Mouse (Mus musculus): Measurements from ENCODE around the gene Nefh.
A peak's percentile ranks its signal among the peaks of the same experiment; 100 is the strongest.

Nefh gene

DNA sequence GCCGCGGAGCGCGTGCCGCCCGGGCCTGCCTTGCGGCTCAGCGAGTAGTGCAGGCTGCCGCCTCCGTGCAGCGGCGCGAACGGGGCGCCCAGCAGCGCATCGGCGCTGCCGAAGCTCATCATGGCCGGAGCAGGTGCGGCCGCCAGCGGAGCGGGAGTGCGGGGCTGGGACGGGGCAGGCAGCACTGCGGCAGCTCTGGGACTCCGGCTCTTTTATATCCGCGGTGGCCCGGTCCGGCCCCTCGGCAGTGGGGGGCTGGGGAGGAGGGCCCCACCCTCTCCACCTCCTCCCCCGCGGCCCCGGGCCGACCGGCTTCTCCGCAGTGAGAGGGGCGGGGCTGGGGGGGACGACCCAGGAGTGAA, at the start of gene Nefh:
TSS of gene Nefh (minus strand) at position 252 of the 362 bp plus-strand sequence.
- DNase-seq (ENCODE audit: low read depth, low spot score): peak; percentile 22

DNA sequence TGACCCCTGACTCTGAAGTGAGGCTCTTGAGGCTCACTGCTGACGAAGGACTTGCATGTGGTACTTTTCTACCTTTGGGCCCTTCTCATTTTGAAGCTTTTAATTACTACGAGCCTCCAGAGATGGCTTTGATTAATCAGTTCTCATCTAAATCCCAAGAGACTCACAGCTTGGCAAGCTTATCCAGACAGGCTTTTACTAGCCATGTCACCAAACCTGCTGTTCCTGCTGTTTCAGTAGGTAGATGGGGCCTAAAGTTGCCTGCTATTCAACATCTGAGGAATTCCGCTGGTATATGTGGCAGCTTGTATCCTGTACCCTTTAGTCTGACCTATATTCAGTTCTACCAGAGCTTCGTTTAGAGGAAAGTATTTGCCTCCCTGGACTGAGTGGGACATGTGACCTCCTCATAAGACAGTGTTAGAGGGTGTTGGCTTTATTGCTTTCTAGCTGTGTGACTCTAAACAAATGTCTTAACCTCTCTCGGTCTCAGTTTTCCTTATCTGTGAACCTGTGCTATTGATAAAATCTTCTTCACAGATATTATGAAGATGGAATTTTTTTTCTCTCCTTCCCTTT, 48.8 kb upstream of the Nefh start:
- DNase-seq (ENCODE audit: low read depth, low spot score): no peak

DNA sequence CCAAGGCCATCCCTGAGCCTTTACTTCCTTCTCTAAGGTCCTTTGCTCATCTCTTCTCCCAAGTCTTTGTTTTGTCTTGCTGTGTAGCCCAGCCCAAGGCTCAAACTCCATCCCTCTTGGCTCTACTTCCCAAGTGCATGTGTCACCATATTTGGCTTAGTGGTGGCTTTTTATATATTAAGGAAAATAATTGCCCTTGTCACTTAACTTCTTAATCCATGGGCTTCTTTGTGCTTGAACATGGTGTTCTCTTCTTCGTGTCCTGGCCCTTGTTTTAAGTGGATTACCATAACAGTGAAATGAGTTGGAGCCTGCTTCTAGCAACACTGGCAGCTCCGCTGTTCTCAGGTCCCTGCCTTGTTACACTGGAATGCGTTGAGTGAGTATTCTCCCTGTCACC, 47.8 kb upstream of the Nefh start:
- no peak for DNase-seq (ENCODE audit: low read depth, low spot score)

DNA sequence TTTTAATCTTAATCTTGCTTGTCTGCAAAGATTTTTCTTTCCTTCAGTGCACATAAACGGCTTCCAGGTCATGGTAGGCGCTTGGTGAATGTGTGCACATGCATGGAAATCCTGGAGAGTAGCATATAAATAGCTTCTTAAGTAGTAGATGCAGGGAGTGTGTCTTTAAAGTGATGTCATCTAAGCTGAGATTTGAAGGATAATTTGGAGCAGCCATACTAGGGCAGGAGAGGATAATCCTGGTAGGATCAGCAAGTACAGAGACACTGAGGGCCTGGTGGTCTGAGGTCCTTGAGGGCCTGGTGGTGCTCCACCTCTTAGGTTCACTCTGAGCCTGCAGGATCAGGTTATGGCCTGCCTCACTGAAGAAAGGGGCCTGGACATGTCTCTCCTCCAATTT, 44.6 kb upstream of the Nefh start:
- no peak for DNase-seq (ENCODE audit: low read depth, low spot score)

DNA sequence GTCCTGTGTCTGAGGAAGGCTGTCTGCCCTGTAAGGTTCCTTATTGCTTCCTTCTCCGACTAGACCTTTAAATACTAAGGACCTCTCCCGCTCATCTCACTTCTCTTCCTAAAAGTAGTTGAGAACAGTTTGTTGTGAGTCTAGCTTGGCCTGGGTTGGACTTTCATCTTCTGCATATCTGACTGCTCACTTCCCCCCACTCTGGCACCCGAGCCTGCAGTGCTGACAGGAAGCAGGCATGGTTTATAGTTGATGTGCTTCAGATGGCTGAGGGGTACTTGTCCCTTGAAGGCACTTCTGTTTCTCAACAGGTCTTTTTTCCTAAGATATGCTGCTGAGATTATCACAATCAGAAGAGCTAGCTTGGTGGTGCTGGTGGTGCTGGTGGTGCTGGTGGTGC, 41.3 kb upstream of the Nefh start:
- DNase-seq (ENCODE audit: low read depth, low spot score): no peak

DNA sequence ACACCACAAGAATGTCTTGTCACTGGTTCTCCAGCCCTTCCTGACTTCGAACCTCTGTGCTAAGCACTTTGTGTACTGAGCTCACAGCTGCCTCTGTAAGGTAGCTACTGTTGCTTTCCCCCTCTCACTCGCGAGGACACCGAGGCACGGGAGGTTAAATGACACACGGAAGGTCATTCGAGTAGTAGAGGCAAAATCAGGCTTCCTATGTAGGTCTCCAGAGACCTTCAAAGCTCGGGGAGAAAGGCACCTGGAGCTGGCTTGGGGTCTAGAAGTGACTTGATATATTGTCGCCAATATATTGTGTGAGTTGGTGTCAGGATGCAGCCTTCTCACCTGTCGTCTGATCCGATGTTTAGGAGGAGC, 39.6 kb upstream of the Nefh start:
- no peak for DNase-seq (ENCODE audit: low read depth, low spot score)

DNA sequence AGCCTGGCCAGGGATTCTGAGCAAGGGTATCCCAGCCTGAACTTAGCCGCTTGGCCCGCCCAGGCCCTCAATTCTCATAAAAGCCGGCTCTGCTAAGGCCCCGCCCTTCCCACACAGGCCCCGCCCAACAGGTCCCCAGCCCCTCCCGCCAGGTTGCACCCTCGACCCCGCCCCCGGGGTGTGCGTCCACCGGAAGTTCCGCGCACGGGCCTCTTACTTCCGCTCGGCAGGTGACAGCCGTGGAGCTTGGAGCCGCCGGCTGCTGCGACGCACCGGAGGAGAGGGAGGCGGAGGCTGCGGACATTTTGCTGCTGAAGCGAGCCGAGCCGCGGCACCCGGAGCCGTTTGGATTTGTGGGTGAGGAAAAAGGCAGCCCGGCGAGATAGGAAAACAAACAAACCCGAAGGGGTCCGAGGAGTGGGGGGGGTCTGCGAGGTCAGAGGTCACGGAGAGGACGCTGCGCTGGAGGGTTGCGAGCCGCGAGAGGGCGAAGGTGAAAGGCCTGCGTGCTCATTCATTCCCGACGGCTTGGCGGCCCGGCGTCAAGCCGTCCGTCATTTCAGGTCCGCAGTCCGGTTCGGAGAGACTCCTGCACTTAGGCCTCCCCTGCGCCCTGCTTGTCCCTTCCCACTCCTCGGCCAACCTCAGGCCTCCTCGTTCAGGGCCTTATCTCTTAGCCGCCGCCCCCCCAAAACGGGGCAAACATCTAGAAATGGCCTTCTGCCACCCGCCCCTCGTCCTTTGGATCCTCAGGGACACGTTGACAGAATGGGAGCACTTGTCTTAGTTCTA, 39.0 kb upstream of the Nefh start, which contains the start of gene Ap1b1:
TSS of gene Ap1b1 (plus strand) at position 130 of the 792 bp plus-strand sequence.
- DNase-seq (ENCODE audit: low read depth, low spot score): peak; percentile 91

DNA sequence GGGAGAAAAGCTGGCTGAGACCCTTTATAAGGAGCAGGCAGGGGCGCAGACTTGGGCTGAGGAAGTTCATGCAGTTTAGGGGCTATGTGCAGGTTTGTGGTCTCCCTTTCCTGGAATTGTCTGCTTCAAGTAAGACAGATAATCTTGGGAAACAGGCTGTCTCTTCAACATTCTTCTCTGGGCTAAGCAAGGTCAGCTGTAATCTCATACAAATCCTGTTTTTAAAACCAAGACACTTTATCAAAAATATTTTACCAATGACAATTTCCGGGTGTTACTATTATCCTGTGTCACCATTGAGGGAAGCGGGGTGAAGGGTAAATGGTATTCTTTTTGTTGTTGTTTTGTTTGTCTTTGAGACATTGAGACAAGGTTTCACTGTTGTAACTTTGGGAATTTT, 36.9 kb upstream of the Nefh start:
- no peak for DNase-seq (ENCODE audit: low read depth, low spot score)

DNA sequence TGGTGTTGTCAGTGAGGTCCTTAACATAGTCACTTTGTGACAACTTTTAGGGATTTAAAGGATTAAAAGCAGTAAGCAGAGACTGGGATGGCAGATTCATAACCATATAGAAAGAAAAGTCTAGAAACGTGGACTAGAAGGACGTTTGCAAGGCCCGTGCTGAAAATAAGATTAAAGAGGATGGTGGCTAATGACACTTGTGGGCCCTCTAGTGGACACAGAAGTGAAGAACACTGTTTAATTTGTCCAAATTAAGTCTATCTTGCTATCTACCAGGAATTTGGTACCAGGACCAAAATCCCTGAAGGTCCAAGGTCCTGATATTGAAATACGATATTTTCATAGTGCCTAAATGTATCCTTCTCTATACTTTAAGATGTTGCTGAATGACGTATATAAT, 36.4 kb upstream of the Nefh start:
- DNase-seq (ENCODE audit: low read depth, low spot score): peak; percentile 52

DNA sequence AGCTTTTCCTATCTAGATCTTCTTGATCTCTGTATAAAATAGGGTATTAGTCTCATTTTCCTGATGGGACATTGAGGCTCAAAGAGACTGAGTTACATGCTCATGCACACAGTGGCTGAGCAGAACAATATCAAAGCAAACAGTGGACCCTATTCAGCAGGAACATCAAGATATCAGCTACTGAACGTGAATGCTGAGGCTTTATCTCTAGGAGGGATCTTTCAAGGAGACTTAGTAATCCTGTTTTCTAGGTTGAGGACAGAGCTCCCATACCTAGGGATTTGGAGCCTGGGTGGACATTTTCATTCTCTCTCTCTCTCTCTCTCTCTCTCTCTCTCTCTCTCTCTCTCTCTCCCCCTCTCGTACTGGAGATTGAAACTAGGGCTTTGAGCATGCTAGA, 35.7 kb upstream of the Nefh start:
- no peak for DNase-seq (ENCODE audit: low read depth, low spot score)

DNA sequence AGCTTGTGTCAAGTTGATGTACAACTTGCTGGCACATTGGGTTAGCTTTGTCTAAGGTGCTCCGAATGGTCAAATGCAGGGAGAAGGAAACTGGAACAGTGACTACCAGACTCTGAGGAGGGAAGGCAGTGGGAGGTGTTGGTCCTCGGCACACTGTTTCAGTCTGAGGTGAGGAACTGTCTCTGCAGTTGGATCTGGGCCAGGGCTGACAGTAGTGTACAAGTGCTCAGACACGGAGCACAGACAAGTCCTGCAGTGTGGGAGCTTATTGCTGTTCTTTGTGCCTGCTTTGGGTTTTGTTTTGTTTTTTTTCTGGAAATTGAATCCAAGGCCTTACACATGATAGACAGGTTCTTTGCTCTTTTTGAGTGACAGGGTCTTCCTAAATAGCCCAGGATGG, 35.1 kb upstream of the Nefh start:
- no peak for DNase-seq (ENCODE audit: low read depth, low spot score)

DNA sequence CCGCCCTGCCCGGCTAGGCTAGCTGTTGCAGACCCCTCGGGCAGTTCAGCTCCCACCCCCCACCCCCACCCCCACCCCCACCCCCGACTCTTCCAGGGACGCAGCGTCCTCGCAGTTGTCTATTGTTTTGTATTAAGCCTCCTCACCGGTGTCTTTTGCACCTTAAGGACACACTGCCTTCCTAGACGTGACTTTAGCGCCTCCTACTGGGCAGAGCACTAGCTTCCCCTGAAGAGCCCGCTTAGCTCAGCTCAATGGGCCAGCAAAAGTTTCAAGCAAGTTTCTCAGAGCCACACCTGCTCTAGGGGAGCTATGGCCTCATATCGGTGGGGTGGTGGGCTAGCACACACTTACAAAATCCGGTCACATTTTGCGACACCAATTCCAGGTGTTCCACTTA, 27.8 kb upstream of the Nefh start:
- DNase-seq (ENCODE audit: low read depth, low spot score): peak; percentile 83

DNA sequence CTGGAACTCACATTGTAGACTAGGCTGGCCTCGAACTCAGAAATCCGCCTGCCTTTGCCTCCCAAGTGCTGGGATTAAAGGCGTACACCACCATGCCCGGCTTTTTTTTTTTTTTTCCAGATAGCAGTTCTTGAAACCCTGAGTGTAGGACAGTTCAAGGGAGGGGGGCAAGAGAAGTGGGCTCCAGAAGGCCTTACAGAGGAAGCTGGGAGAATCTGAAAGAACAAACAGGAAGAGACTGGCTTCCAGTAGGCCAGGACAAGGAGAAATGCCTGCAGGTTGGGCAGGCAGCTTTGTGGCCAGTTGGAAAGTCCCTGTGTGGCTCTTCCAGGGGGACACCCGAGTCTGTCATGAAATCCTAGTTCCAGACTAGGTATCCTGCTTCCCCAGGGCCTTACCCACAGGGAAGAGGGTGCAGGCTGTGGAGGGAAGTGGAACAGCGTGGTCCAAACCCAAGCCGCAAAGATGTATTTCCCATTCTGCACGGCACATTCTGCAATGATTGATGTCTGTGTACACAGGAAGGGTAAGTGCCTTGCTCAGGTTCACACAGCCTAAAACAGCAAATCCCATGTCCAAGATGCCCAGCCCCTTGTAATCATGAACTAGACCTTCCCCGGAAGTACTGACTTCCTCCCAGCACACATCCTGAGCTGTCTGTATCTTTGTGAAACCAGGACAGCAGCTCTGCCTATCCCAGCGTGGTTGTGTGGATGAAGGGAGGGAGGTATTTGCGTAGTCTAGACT, 26.7 kb upstream of the Nefh start:
- no peak for DNase-seq (ENCODE audit: low read depth, low spot score)

DNA sequence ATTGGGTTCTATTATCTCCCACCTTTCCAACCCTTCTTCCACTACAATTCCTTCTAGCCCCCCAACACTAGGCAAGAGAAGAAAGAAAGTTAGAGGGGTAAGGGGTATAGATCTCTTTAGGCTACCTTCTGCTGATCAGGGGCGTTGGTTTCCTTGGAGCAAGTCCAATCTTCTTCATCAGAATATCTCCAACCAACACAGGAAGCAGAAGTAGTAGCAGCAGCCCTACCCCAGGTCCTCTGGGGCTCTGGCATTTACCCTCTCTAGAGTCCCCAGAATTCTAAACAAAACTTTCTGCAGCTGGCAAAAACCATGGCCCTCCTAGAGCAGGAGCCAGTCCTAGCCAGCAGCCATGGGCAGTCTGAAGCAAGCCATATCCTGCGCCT, 26.0 kb upstream of the Nefh start:
- DNase-seq (ENCODE audit: low read depth, low spot score): no peak

DNA sequence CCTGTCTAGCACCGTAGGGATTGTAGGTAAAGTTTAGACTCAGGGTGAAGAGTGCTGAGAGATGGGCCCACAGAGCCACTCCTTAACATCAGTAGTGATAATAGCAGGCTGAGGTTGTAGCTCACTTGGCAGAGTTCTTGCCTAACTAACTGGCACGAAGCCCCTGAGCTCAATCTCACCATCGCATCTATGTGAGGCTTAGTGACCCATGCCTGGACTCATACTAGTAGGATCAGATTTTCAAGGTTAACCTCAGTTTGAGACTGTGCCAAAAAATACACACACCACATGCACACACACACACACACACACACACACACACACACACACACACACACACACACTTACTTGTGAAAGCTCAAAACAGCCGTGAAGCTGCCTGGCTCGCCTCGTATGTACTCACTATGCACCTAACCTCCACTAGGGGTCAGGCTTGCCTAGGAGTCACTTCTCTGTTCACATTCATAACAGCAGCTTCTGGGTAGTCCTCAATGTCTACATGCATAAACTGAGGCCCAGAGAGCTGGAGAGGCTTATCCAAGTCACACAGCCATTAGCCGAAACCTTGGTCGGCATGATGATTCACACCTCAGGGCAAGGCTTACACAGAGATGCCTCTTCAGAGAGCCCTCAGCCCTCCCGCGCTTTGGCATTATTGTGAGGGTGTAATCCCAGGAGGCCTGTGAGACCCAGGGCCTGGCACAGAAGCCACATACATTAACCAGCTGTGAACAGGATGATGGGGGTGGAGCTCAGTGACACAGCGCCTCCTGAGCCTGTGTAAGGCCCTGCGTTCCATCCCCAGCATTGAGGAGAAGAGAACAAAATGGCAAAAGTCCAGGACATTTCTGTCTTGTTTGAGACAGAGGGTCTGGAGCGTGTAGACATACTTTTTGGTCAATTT, 25.4 kb upstream of the Nefh start:
- DNase-seq (ENCODE audit: low read depth, low spot score): peak; percentile 74

DNA sequence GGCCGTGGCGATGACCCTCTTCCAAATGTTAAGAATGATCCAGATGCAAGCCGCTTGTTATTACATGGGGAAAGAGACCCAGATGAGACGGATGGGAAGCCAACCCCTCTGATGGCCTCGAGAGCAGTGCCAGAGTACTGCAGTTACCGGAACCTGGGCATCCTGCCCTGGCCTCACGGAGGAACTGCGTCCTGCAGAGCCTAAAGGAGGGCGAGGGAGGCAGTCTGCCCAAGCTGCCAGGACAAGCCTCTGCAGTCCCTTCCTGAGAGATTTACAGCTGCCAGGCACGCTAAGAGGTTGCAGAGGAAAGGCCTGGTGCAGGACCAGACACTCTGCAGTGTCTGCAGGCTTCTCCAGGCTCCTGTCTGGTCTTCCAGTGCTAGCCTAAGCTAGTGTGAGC, 20.5 kb upstream of the Nefh start:
- no peak for DNase-seq (ENCODE audit: low read depth, low spot score)

DNA sequence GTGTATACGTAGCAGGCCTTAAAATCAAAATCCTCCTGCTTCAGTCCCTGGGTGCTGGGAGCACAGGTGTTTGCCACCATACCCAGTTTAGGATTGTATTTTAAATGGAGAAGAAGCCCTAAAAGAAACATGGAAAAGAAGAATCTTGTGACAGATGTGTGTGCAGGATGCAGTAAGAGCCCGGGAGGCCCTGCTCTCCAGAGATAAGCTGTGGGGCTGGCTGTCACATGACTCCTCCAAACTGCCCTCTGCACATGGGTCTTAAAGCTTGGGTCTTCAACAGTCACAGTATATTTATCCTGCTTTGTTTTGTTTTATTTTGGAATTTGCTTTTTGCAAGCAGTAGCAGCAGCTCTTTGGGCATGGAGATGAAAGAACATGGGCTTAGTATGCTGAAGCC, 19.7 kb upstream of the Nefh start:
- DNase-seq (ENCODE audit: low read depth, low spot score): no peak

DNA sequence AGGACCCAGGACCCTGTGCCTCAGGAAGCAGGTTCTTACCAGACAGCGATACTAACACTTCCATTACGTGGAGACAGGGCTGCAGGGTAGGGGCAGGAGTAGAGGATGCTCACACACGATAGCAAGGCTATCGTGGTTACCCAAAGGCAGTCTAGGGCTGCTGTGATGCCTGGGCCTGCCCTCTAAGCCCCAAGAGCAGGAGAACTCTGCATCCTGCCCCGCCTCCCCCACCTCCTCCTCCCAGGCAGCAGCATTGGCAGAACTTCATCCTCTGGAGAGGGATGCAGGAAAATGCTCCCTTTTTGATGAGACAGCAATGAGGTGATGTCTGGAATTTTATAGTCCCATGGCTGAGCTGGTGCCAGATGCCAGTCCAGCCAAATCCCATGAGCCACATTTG, 19.0 kb upstream of the Nefh start:
- DNase-seq (ENCODE audit: low read depth, low spot score): no peak

DNA sequence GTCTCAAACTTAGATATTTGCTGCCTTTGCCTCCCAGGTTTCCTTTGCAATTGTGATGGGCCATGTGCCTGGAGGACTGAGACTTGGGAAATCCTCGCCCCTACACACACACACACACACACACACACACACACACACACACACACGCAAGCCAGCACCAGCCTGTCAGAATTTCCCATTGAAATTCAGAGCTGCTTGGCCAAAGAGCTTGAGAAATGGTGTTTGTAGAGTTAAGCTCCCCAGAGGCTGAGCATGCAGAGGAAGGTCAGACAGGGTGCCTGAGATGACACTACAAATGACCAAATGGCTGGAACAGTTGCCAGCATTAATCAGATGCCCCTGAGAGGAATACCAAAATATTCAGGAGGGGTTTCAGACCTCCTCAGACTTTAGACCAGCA, 18.5 kb upstream of the Nefh start:
- DNase-seq (ENCODE audit: low read depth, low spot score): no peak

DNA sequence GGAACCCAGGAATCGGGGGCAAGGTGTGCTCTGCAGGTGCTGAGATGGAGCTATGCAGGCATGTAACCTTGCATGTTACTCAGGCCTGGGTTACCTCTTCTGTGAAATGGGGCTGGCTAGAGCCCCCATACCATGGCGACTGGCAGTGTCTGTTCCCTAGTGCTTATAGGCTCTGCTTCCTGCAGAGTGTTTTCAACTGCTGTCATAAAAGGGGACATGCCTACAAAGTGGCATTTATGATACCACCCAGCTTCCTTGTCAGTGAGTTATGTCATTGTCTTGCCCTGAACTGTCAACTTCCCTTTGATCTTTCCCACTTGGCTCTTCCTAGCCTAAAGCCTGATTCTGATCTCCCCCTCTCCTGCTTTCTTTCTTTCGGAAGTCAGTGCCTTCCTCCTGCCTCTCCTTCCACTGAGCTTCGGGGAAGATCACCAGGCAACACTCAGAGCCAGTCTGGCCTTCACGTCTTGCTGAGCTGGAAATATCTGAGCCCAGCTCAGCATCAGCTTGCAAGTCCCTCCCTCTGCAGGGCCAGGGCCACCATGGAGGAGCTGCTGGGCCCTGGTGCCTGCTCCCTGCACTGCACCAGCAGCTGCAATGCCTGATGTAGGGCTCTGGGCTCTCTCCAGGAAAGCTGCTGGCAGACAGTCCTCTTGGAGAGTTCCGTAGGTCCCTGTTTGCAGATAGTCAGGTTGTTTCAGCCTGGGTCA, 15.4 kb upstream of the Nefh start:
- no peak for DNase-seq (ENCODE audit: low read depth, low spot score)

DNA sequence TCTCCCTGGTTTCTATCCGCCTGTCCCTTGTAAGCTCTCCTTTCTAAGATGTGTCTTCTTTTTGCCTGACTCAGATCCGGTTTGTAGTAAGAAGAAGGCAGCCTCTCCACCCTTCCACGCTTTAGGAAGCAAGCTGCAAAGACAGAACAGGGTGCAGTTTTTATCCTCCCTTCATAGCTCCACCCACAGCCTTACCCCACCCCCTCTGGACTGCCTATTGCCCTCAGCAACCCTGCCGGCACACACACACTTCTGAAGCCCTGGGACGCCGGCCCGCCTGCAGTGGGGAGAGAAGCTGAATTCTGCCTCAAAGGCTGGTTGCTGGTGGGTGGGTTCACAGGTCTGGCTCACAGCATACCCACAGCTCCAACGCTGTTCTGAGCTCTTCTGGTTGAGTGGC, 6.1 kb upstream of the Nefh start:
- DNase-seq (ENCODE audit: low read depth, low spot score): no peak

Measured in mesoderm, embryonic 11.5 days (tissue).